Mouse (Mus musculus) testis, adult 2 months (tissue): ENCODE data around the gene Azin2. TPM values are rescaled to one million over a fixed set of nuclear protein-coding genes. Genes with fewer than 3 reads are reported as not detected.

ENCODE experiments used
- H3K27ac ChIP-seq: fragments of 200-500 bp; 2 replicates; pipeline ENCODE4 v1.5.1; 2012; ENCODE audit warnings: low read depth, low read length; ENCODE audit not compliant: control insufficient read depth, insufficient read depth
- H3K27me3 ChIP-seq: fragments of 200-500 bp; 2 replicates; pipeline ENCODE4 v1.6.1; 2012; ENCODE audit warnings: mild to moderate bottlenecking, low read length, moderate library complexity; ENCODE audit not compliant: control insufficient read depth, insufficient read depth
- H3K36me3 ChIP-seq: fragments of 200-500 bp; 2 replicates; pipeline ENCODE4 v1.6.1; 2012; ENCODE audit warnings: mild to moderate bottlenecking, low read length; ENCODE audit not compliant: control insufficient read depth, insufficient read depth
- H3K4me1 ChIP-seq: fragments of 200-500 bp; 2 replicates; pipeline ENCODE4 v1.6.1; 2012; ENCODE audit warnings: low read length; ENCODE audit not compliant: control insufficient read depth, insufficient read depth
- H3K4me3 ChIP-seq: fragments of 200-500 bp; 2 replicates; pipeline ENCODE4 v1.5.1; 2012; ENCODE audit warnings: low read depth, mild to moderate bottlenecking, low read length, moderate library complexity, mixed read lengths; ENCODE audit not compliant: control insufficient read depth
- CTCF ChIP-seq: fragments of 200-500 bp; IDR thresholded peaks from 2 replicates; pipeline ENCODE4 v1.5.1; 2012; ENCODE audit warnings: low read depth, mild to moderate bottlenecking, inconsistent platforms, low read length, moderate library complexity; ENCODE audit not compliant: control insufficient read depth, insufficient read depth, insufficient replicate concordance
- POLR2A ChIP-seq: fragments of 200-500 bp; IDR thresholded peaks from 2 replicates; pipeline ENCODE4 v1.6.1; 2012; ENCODE audit warnings: low read depth, mild to moderate bottlenecking, inconsistent platforms, low read length, moderate library complexity; ENCODE audit not compliant: control insufficient read depth
- polyA plus RNA-seq: library from polyadenylated mRNA; depleted of rRNA; stranded (reverse); fragments of >200 nt; gene quantifications from 2 replicates; pipeline ENCODE4 v1.2.3, GENCODE M21; 2012; rRNA removed

Azin2 gene
- polyA plus RNA-seq, 1 experiment = 213 TPM

DNA sequence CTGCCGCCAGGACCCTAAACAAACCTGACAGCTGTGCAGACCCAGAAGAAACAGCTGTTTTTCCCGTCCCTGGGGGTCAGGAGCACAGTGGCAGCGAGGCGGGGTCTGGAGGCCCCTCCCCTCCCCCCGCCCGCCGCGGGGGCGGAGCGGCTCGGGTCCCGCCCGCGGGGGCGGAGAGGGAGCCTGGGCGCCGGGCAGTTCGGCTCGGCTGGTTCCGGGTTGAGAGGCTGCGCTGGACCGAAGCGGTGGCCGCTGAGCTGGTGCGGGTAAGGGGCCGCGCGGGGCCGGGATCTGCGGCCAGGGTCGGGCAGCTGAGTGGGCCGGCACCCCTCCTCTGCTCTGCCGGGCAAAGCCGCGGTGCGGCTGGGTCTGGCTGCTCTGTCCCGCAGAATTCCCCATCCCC lies 78.9 kb downstream of the Azin2 start, which contains the start of gene Trim62:
Trim62 (plus strand) TSS at position 202 of the 403 bp plus-strand sequence.
- Histone ChIP-seq H3K27me3 (no peaks in the 10 kb centered on the region; the same call in 1 of the 2 replicates), H3K4me1 (peaks cover 17% of the 10 kb centered on the region)
- peak; percentile 37; the same call in 1 of the 2 replicates for TF ChIP-seq POLR2A
- no peak for TF ChIP-seq CTCF

More for the DNA sequence above, 78.9 kb downstream of the Azin2 start, which contains the start of gene Trim62:
- H3K4me3 ChIP-seq = peak within 1 kb of the TSS; percentile 90
- H3K36me3 ChIP-seq = no peaks in the 10 kb centered on the region
- no peak within 1 kb of the TSS for H3K27ac ChIP-seq

Other genes starting within 250 kb of the Azin2 start
- 0.06 and 0.07 TPM in 2 replicates for gene A3galt2, start 207.1 kb downstream of the Azin2 start, polyA plus RNA-seq
- gene Zfp362, start 156.4 kb downstream of the Azin2 start, polyA plus RNA-seq = 16.0 and 16.5 TPM in 2 replicates
- gene Trim62, start 78.9 kb downstream of the Azin2 start, polyA plus RNA-seq = 5.8 and 6.6 TPM in 2 replicates
- 98.0 and 115 TPM in 2 replicates for gene Ak2, start 29.5 kb upstream of the Azin2 start, polyA plus RNA-seq
- 515 and 590 TPM in 2 replicates for gene Rnf19b, start 95.8 kb upstream of the Azin2 start, polyA plus RNA-seq
- 0.42 and 2.4 TPM in 2 replicates for gene Tmem54, start 143.1 kb upstream of the Azin2 start, polyA plus RNA-seq
- 9.3 and 10.2 TPM in 2 replicates for gene Hpca, start 159.6 kb upstream of the Azin2 start, polyA plus RNA-seq
- gene Fndc5, start 174.6 kb upstream of the Azin2 start, polyA plus RNA-seq = 9.1 and 11.0 TPM in 2 replicates
- 26.8 and 34.6 TPM in 2 replicates for gene S100pbp, start 227.3 kb upstream of the Azin2 start, polyA plus RNA-seq
- gene Yars, start 227.3 kb upstream of the Azin2 start, polyA plus RNA-seq = 9.5 and 11.9 TPM in 2 replicates